Mouse (Mus musculus) brown adipose tissue, adult 24 weeks (tissue): ENCODE data around the gene Fcrla. TPM values are rescaled to one million over a fixed set of nuclear protein-coding genes. Genes with fewer than 3 reads are reported as not detected.

Experiments used
- H3K27ac ChIP-seq: fragments of 200-500 bp; replicated peaks from 2 replicates; pipeline ENCODE4 v1.5.1; 2012; ENCODE audit warnings: low read depth, mild to moderate bottlenecking, low read length
- H3K4me1 ChIP-seq: fragments of 200-500 bp; 2 replicates; pipeline ENCODE4 v1.6.1; 2012; ENCODE audit warnings: low read length, mixed read lengths; ENCODE audit not compliant: control insufficient read depth, insufficient read depth, insufficient read length
- H3K4me3 ChIP-seq: fragments of 200-500 bp; 2 replicates; pipeline ENCODE4 v1.5.1; 2012; ENCODE audit warnings: low read depth, mild to moderate bottlenecking, low read length, moderate library complexity; ENCODE audit not compliant: insufficient read depth
- polyA plus RNA-seq: library from polyadenylated mRNA; stranded (reverse); fragments of >200 nt; gene quantifications from 2 replicates; pipeline ENCODE4 v1.2.4, GENCODE M21; 2012; ENCODE audit not compliant: missing spikeins, insufficient read depth, insufficient read length

Gene Fcrla
- polyA plus RNA-seq, 1 experiment: not detected

- Histone ChIP-seq H3K4me1 (peaks cover 4% of the 10 kb centered on the region; the same call in 1 of the 2 replicates), H3K27ac (peak within 1 kb of the TSS; percentile 27; the same call in 1 of the 2 replicates), H3K4me3 (peak within 1 kb of the TSS; percentile 90)
Observed at GRCm38 (mm10) chr1:170884978-170885561, 42.3 kb downstream of the Fcrla start, which contains the start of the genes Gm26620 and Dusp12. Gm26620 (plus strand) TSS chr1:170885065. Dusp12 (minus strand) TSS chr1:170885540.

- peaks cover 4% of the 10 kb centered on the region; the same call in 1 of the 2 replicates for H3K4me1 ChIP-seq
- no peak overlapping the region for H3K27ac ChIP-seq
- H3K4me3 ChIP-seq: peak overlapping the region; percentile 90
Observed at GRCm38 (mm10) chr1:170884390-170884789, 43.0 kb downstream of the Fcrla start.

- Histone ChIP-seq H3K4me3 (no peak overlapping the region), H3K4me1 (peaks cover 4% of the 10 kb centered on the region; the same call in 1 of the 2 replicates), H3K27ac (no peak overlapping the region)
Observed at GRCm38 (mm10) chr1:170882915-170883485, 44.4 kb downstream of the Fcrla start.

GRCm38 (mm10) chr1:170876906-170877305 is 50.5 kb downstream of the Fcrla start:
- Histone ChIP-seq H3K27ac (no peak overlapping the region), H3K4me1 (no peaks in the 10 kb centered on the region), H3K4me3 (no peak overlapping the region)

GRCm38 (mm10) chr1:170875676-170876075 is 51.7 kb downstream of the Fcrla start:
- H3K4me3 ChIP-seq: no peak overlapping the region

GRCm38 (mm10) chr1:170871961-170872360 is 55.4 kb downstream of the Fcrla start:
- H3K4me3 ChIP-seq: no peak overlapping the region
- no peak overlapping the region for H3K27ac ChIP-seq
- no peaks in the 10 kb centered on the region for H3K4me1 ChIP-seq

More at GRCm38 (mm10) chr1:170875676-170876075, 51.7 kb downstream of the Fcrla start:
- no peak overlapping the region for H3K27ac ChIP-seq
- no peaks in the 10 kb centered on the region for H3K4me1 ChIP-seq

GRCm38 (mm10) chr1:170871402-170871801 is 56.0 kb downstream of the Fcrla start:
- H3K27ac ChIP-seq: no peak overlapping the region
- H3K4me1 ChIP-seq: no peaks in the 10 kb centered on the region
- H3K4me3 ChIP-seq: no peak overlapping the region

- Histone ChIP-seq H3K4me1 (0 out of 2 replicates have a peak, but pooled peaks cover 2% of the 10 kb centered on the region), H3K27ac (no peak overlapping the region), H3K4me3 (peak overlapping the region; percentile 64)
Observed at GRCm38 (mm10) chr1:170868905-170869283, 58.5 kb downstream of the Fcrla start.

GRCm38 (mm10) chr1:170868107-170868904 is 59.1 kb downstream of the Fcrla start:
- peak overlapping the region; percentile 83 for H3K4me3 ChIP-seq
- H3K4me1 ChIP-seq: 0 out of 2 replicates have a peak, but pooled peaks cover 2% of the 10 kb centered on the region
- peak overlapping the region; percentile 56; the same call in 1 of the 2 replicates for H3K27ac ChIP-seq

- H3K4me1 ChIP-seq: peaks cover 3% of the 10 kb centered on the region; the same call in 1 of the 2 replicates
- peak within 1 kb of the TSS; percentile 83 for H3K4me3 ChIP-seq
- H3K27ac ChIP-seq: peak within 1 kb of the TSS; percentile 73
Observed at GRCm38 (mm10) chr1:170867691-170868105, 59.7 kb downstream of the Fcrla start, which contains the start of gene Atf6. Atf6 (minus strand) TSS chr1:170867771.

Other genes starting within 250 kb of the Fcrla start
- gene Atf6, start 59.8 kb downstream of the Fcrla start, polyA plus RNA-seq: 11.1 and 14.5 TPM in 2 replicates
- gene Gm26620, start 42.5 kb downstream of the Fcrla start, polyA plus RNA-seq: not detected in 2 replicates
- 6.1 and 12.9 TPM in 2 replicates for gene Dusp12, start 42.0 kb downstream of the Fcrla start, polyA plus RNA-seq
- not detected in 2 replicates for gene Fcrlb, start 14.6 kb downstream of the Fcrla start, polyA plus RNA-seq
- gene Fcgr2b, start 49.0 kb upstream of the Fcrla start, polyA plus RNA-seq: 11.0 and 11.9 TPM in 2 replicates
- 2.2 and 3.9 TPM in 2 replicates for gene Fcgr4, start 91.3 kb upstream of the Fcrla start, polyA plus RNA-seq
- 15.9 and 17.1 TPM in 2 replicates for gene Fcgr3, start 137.4 kb upstream of the Fcrla start, polyA plus RNA-seq
- 2.6 and 11.0 TPM in 2 replicates for gene Cfap126, start 186.3 kb upstream of the Fcrla start, polyA plus RNA-seq
- 1,219 and 1,267 TPM in 2 replicates for gene Sdhc, start 223.0 kb upstream of the Fcrla start, polyA plus RNA-seq
- gene Mpz, start 223.1 kb upstream of the Fcrla start, polyA plus RNA-seq: 4.6 and 5.3 TPM in 2 replicates